ENCODE assay signal across 13 mouse cellular contexts in genomic region chr4:33696969-33697368, GRCm38 (mm10).
DNase-seq lines count a peak whose midpoint lies in the region; ATAC-seq and TF ChIP-seq lines count a peak whose summit lies in the region.
"Had no signal": no experiment of that assay in that cellular context is flagged by ENCODE, and none has a peak within 500 bp of the region (broad histone marks: within the 10 kb centered on the region; RNA-seq: fewer than 3 reads in every experiment).

No protein-coding gene starts in this region.

- H3K9me3 ChIP-seq in forebrain, embryonic 13.5 days (replicated peaks): no peaks in the 10 kb centered on the region
- no peaks in the 10 kb centered on the region for H3K9me3 ChIP-seq in forebrain, embryonic 12.5 days
- H3K9me3 ChIP-seq in limb, embryonic 14.5 days (ENCODE audit: control insufficient read depth, low read length): no peaks in the 10 kb centered on the region
- H3K9me3 ChIP-seq: embryonic facial prominence, embryonic 15.5 days had no signal

- no peaks in the 10 kb centered on the region for H3K36me3 ChIP-seq in forebrain, embryonic 13.5 days (ENCODE audit: poor library complexity, severe bottlenecking)
- H3K36me3 ChIP-seq in forebrain, embryonic 12.5 days (replicated peaks): no peaks in the 10 kb centered on the region
- H3K36me3 ChIP-seq in limb, embryonic 14.5 days (ENCODE audit: control insufficient read depth, insufficient read depth, low read length): no peaks in the 10 kb centered on the region
- H3K36me3 ChIP-seq: embryonic facial prominence, embryonic 15.5 days had no signal

- H3K9ac ChIP-seq in forebrain, embryonic 13.5 days: no peak overlapping the region
- no peak overlapping the region for H3K9ac ChIP-seq in forebrain, embryonic 12.5 days
- no peak overlapping the region for H3K9ac ChIP-seq in limb, embryonic 14.5 days (ENCODE audit: low read depth, low read length, severe bottlenecking)
- H3K9ac ChIP-seq: embryonic facial prominence, embryonic 15.5 days; liver, embryonic 14.5 days had no signal

- peak; percentile 67 for DNase-seq in brain, embryonic 18.5 days (ENCODE audit: low read depth, low spot score)
- DNase-seq in layer of hippocampus, adult 2 months (ENCODE audit: low spot score in 2 of 2): peak; percentile 29 to 69
- peak; percentile 60 for DNase-seq in limb, embryonic 14.5 days (ENCODE audit: low spot score)
- DNase-seq in gastrocnemius, adult 8-10 months (ENCODE audit: low spot score in 2 of 2): no peak
- DNase-seq in lung, postnatal 36 days: no peak
- DNase-seq in heart, adult 9 months (ENCODE audit: low spot score in 2 of 2): no peak
- DNase-seq: heart, postnatal 10 days; lung, postnatal 4 days had no signal

- no peak for TF ChIP-seq POLR2A in limb, embryonic 14.5 days (IDR thresholded peaks at IDR 0.05; ENCODE audit: borderline replicate concordance, extremely low read depth, insufficient read depth, insufficient read length)

- no peak overlapping the region for H3K4me3 ChIP-seq in forebrain, embryonic 13.5 days
- no peak overlapping the region for H3K4me3 ChIP-seq in forebrain, embryonic 12.5 days (replicated peaks)
- no peak overlapping the region for H3K4me3 ChIP-seq in layer of hippocampus, adult 2 months
- H3K4me3 ChIP-seq in limb, embryonic 14.5 days (replicated peaks; ENCODE audit: low read length): no peak overlapping the region
- H3K4me3 ChIP-seq: embryonic facial prominence, embryonic 15.5 days had no signal

- no peak overlapping the region for H3K27ac ChIP-seq in forebrain, embryonic 13.5 days
- H3K27ac ChIP-seq in forebrain, embryonic 12.5 days: no peak overlapping the region
- H3K27ac ChIP-seq in layer of hippocampus, adult 2 months: peak overlapping the region; percentile 62; the same call in 1 of the 2 replicates
- H3K27ac ChIP-seq in limb, embryonic 14.5 days (replicated peaks; ENCODE audit: low read depth, low read length): no peak overlapping the region
- H3K27ac ChIP-seq: embryonic facial prominence, embryonic 15.5 days; liver, embryonic 14.5 days had no signal

- no peaks in the 10 kb centered on the region for H3K4me1 ChIP-seq in forebrain, embryonic 13.5 days
- H3K4me1 ChIP-seq in forebrain, embryonic 12.5 days: no peaks in the 10 kb centered on the region
- no peaks in the 10 kb centered on the region for H3K4me1 ChIP-seq in limb, embryonic 14.5 days (ENCODE audit: control insufficient read depth, insufficient read depth, low read length)
- H3K4me1 ChIP-seq: embryonic facial prominence, embryonic 15.5 days had no signal

- no peak for TF ChIP-seq CTCF in layer of hippocampus, adult 2 months (conservative IDR thresholded peaks at IDR 0.05)

- no peak overlapping the region for H3K4me2 ChIP-seq in forebrain, embryonic 13.5 days
- H3K4me2 ChIP-seq in forebrain, embryonic 12.5 days: no peak overlapping the region
- H3K4me2 ChIP-seq in limb, embryonic 14.5 days (replicated peaks; ENCODE audit: low read depth, low read length, severe bottlenecking): no peak overlapping the region
- H3K4me2 ChIP-seq: embryonic facial prominence, embryonic 15.5 days had no signal

- ATAC-seq in forebrain, embryonic 13.5 days: peak; percentile 78; the same call in 1 of the 2 replicates
- no peak for ATAC-seq in forebrain, embryonic 12.5 days (ENCODE audit: low FRiP score)
- ATAC-seq in limb, embryonic 14.5 days (ENCODE audit: low FRiP score, low read depth): peak; percentile 34; the same call in 1 of the 2 replicates
- ATAC-seq: inflammation-experienced regulatory T-cells, adult 6 months had no signal

- 80% methylated on average over 8 of the region's 8 CpGs for WGBS in forebrain, embryonic 13.5 days
- 84% methylated on average over 8 of the region's 8 CpGs for WGBS in forebrain, embryonic 12.5 days
- 54% methylated on average over 8 of the region's 8 CpGs for WGBS in limb, embryonic 14.5 days

- no peaks in the 10 kb centered on the region for H3K27me3 ChIP-seq in forebrain, embryonic 13.5 days
- no peaks in the 10 kb centered on the region for H3K27me3 ChIP-seq in forebrain, embryonic 12.5 days
- no peaks in the 10 kb centered on the region for H3K27me3 ChIP-seq in limb, embryonic 14.5 days (ENCODE audit: control insufficient read depth, insufficient read depth, low read length)
- H3K27me3 ChIP-seq: embryonic facial prominence, embryonic 15.5 days had no signal

Comparison
In these comparisons a context has a peak if more than half of its experiments do, and no peak if none do; other contexts are left out.
1. DNase-seq: peak in brain, embryonic 18.5 days (single experiment), layer of hippocampus, adult 2 months (2 of 2) and limb, embryonic 14.5 days (single experiment); none in gastrocnemius, adult 8-10 months (0 of 2), lung, postnatal 36 days (single experiment) and heart, adult 9 months (0 of 2).